Mouse (Mus musculus): ENCODE results near the gene Tkfc. TPM values are rescaled to one million over a fixed set of nuclear protein-coding genes. Genes with fewer than 3 reads are reported as not detected.

Tkfc gene
- polyA plus RNA-seq (2014; fragmentation: Illumina TruSeq; extraction: RNeasy Lipid Tissue Mini Kit (QIAGEN cat#74804); ENCODE audit: low read depth, low replicate concordance) = 17.4 TPM

GRCm38 (mm10) chr19:10605293-10605900, at the start of gene Tkfc, which contains the start of gene Ddb1:
Gene Tkfc, minus strand, starts transcription at chr19:10605654.
Gene Ddb1, plus strand, starts transcription at chr19:10605327.

DNA sequence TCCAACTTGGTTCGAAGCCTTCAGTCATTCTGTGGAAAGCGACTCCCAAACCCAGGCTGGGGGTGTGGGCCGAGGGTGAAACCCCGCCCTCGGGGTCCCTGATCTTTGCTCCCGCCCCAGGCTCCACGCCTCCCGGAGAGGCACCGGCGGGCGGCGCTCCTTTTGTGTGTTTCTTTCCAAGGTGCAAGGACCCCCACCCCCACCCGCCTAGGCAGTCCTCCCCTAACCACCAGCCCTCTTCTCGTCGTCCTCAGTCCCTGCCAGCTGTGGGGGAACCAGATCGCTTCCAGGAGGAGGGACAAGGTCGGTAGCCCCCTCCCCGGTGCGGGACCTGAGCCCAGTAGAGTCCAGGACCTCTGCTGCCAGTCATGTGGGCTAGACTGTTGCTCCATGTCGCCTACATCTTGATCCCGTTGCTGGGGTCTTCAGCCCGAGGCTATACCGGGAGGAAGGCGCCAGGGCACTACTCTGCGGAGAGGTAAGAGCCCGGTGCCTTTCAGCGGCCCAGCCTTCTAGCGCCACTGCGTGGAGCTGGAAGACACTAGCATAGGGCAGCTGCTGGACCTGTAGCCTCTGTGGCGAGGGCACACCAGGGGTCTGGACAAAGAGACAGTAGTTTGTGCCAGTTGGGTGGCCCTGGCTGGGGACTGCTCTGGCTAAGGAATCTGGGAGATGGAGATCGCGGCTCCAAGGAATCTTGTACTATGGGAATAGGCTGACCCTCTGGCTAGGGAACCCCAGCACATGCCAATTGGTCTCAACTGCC, 28.8 kb upstream of the Tkfc start, which contains the start of gene Vwce:
Vwce (plus strand) TSS at position 108 of the 766 bp plus-strand sequence.

DNA sequence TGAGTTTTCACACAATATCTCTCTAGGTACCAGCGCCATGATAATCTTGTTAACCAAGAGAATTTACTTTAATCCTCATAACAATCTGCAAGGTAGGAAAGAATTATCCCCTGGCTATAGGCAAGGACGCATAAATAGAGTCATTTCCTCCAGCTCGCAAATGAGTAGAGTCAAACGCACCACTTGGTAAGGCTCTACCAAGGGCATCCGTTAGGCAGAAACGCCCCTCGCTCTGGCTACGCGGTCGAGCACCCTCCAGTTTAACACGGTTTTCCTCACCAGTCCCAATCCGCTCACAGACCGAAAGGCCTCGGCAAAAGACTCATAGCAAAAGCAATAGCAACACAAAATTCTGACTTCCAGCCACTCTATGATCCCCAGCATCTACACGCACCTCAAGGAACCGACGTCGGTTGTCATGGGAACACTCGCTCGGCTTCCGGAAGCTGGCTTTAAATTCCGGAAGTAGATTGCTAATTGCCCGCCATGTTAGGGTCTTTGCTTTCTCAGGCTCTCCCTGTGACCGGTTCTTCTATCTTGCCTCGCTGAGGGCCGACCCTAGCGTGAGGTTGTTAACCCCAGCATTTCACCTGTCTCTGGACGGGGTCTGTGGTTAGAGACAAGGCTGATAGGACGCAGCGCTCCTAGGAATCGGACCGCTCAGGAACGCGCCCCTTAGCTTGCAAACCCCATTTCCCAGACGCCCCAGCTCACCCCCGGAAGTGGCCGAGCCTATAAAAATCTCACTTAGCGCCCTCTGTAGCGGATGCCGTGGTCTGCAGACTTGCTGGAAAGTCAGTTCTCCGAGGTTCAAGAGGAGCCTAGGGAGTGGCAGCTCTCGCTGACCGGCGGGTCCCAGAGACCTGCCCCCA, 28.5 kb downstream of the Tkfc start, which contains the start of the genes Cyb561a3 and Tmem138:
Cyb561a3 (plus strand) TSS at position 483 of the 872 bp plus-strand sequence.
Tmem138 (minus strand) TSS at position 673 of the 872 bp plus-strand sequence.

DNA sequence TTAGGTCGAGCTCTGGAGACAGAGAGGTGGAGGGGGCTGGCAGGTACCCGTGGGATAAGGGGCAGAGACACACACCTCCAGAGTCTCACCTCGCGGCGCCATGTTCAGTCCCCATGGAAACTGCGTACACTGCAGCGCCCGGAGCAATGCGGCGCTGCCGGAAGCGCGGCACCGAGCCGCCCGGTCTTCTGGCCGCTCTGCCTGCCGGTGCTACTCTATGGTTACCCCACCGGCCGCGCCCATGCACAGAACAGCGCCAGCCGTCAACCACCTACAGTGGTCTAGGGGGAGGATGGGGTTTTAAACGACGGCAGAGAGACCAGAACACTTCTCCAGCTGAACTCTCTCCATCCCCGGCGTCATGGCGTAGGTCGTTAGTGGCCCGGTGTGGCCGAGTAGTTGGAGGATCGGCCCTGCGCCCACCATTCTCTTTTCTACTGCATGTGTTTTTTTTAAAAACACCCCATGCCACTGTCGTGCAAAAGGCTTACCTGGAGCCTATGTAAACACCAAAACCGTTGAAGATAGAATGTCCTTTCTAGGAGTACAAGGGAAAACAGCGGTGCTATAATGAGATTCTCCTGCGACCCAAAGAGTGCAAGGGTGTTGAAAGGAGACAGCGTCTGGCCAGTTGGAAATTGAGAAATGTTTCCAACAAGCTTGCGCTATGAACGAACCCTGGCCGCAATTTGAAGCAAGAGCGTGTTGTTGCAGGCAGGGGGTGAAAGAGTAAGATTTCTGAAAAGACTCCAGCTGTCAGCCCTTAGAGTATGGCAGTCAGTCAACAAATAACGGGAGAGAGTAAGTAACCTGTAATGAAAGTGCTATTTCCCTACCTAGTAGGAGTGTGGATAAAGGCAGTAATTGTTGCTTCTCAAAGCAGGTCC, 49.6 kb downstream of the Tkfc start, which contains the start of gene Tmem216:
Tmem216 (minus strand) TSS at position 615 of the 887 bp plus-strand sequence.

Other genes with a start within 250 kb of the Tkfc start
- 3.0 TPM for gene Syt7, start 216.6 kb downstream of the Tkfc start, polyA plus RNA-seq (2014; fragmentation: Illumina TruSeq; extraction: RNeasy Lipid Tissue Mini Kit (QIAGEN cat#74804); ENCODE audit: low read depth, low replicate concordance)
- gene Lrrc10b, start 148.2 kb downstream of the Tkfc start, polyA plus RNA-seq (2014; fragmentation: Illumina TruSeq; extraction: RNeasy Lipid Tissue Mini Kit (QIAGEN cat#74804); ENCODE audit: low read depth, low replicate concordance) = 4.4 TPM
- gene Ppp1r32, start 122.7 kb downstream of the Tkfc start, polyA plus RNA-seq (2014; fragmentation: Illumina TruSeq; extraction: RNeasy Lipid Tissue Mini Kit (QIAGEN cat#74804); ENCODE audit: low read depth, low replicate concordance) = 6.6 TPM
- 54.1 TPM for gene Cpsf7, start 80.4 kb downstream of the Tkfc start, polyA plus RNA-seq (2014; fragmentation: Illumina TruSeq; extraction: RNeasy Lipid Tissue Mini Kit (QIAGEN cat#74804); ENCODE audit: low read depth, low replicate concordance)
- gene Sdhaf2, start 79.5 kb downstream of the Tkfc start, polyA plus RNA-seq (2014; fragmentation: Illumina TruSeq; extraction: RNeasy Lipid Tissue Mini Kit (QIAGEN cat#74804); ENCODE audit: low read depth, low replicate concordance) = 47.1 TPM
- gene Tmem216, start 49.4 kb downstream of the Tkfc start, polyA plus RNA-seq (2014; fragmentation: Illumina TruSeq; extraction: RNeasy Lipid Tissue Mini Kit (QIAGEN cat#74804); ENCODE audit: low read depth, low replicate concordance) = 32.2 TPM
- gene Cyb561a3, start 28.5 kb downstream of the Tkfc start, polyA plus RNA-seq (2014; fragmentation: Illumina TruSeq; extraction: RNeasy Lipid Tissue Mini Kit (QIAGEN cat#74804); ENCODE audit: low read depth, low replicate concordance) = 19.0 TPM
- gene Tmem138, start 28.3 kb downstream of the Tkfc start, polyA plus RNA-seq (2014; fragmentation: Illumina TruSeq; extraction: RNeasy Lipid Tissue Mini Kit (QIAGEN cat#74804); ENCODE audit: low read depth, low replicate concordance) = 9.8 TPM
- 176 TPM for gene Ddb1, start 327 bp downstream of the Tkfc start, polyA plus RNA-seq (2014; fragmentation: Illumina TruSeq; extraction: RNeasy Lipid Tissue Mini Kit (QIAGEN cat#74804); ENCODE audit: low read depth, low replicate concordance)
- gene Vwce, start 28.6 kb upstream of the Tkfc start, polyA plus RNA-seq (2014; fragmentation: Illumina TruSeq; extraction: RNeasy Lipid Tissue Mini Kit (QIAGEN cat#74804); ENCODE audit: low read depth, low replicate concordance) = 0.17 TPM
- not detected for gene Pga5, start 72.4 kb upstream of the Tkfc start, polyA plus RNA-seq (2014; fragmentation: Illumina TruSeq; extraction: RNeasy Lipid Tissue Mini Kit (QIAGEN cat#74804); ENCODE audit: low read depth, low replicate concordance)
- 24.5 TPM for gene Vps37c, start 83.1 kb upstream of the Tkfc start, polyA plus RNA-seq (2014; fragmentation: Illumina TruSeq; extraction: RNeasy Lipid Tissue Mini Kit (QIAGEN cat#74804); ENCODE audit: low read depth, low replicate concordance)
- 0.87 TPM for gene Cd5, start 133.3 kb upstream of the Tkfc start, polyA plus RNA-seq (2014; fragmentation: Illumina TruSeq; extraction: RNeasy Lipid Tissue Mini Kit (QIAGEN cat#74804); ENCODE audit: low read depth, low replicate concordance)
- gene Cd6, start 224.4 kb upstream of the Tkfc start, polyA plus RNA-seq (2014; fragmentation: Illumina TruSeq; extraction: RNeasy Lipid Tissue Mini Kit (QIAGEN cat#74804); ENCODE audit: low read depth, low replicate concordance) = 0.94 TPM
- 3.3 TPM for gene Slc15a3, start 234.1 kb upstream of the Tkfc start, polyA plus RNA-seq (2014; fragmentation: Illumina TruSeq; extraction: RNeasy Lipid Tissue Mini Kit (QIAGEN cat#74804); ENCODE audit: low read depth, low replicate concordance)

Data from adipose tissue, adult 10 weeks (tissue).